8 mouse cellular contexts compared by ENCODE assay signal in genomic region chr14:61648685-61649504, GRCm38 (mm10). TPM values are rescaled to one million over a fixed set of nuclear protein-coding genes. Genes with fewer than 3 reads are reported as not detected.
DNase-seq lines count a peak whose midpoint lies in the region; ATAC-seq and TF ChIP-seq lines count a peak whose summit lies in the region.

No protein-coding gene starts in this region.

- peaks cover 6% of the 10 kb centered on the region; the same call in 1 of the 2 replicates for H3K4me1 ChIP-seq in E14TG2a.4 (replicated peaks; ENCODE audit: low read depth, low read length)
- peaks cover 7% of the 10 kb centered on the region; the same call in 1 of the 2 replicates for H3K4me1 ChIP-seq in forebrain, embryonic 12.5 days
- H3K4me1 ChIP-seq in liver, postnatal 0 days (ENCODE audit: insufficient read depth), result peaks cover 9% of the 10 kb centered on the region
- no peaks in the 10 kb centered on the region for H3K4me1 ChIP-seq in neural tube, embryonic 14.5 days (ENCODE audit: control insufficient read depth, insufficient read depth, low read length)

- no peaks in the 10 kb centered on the region for H3K9me3 ChIP-seq in E14TG2a.4 (ENCODE audit: low read length)
- no peaks in the 10 kb centered on the region for H3K9me3 ChIP-seq in forebrain, embryonic 12.5 days
- no peaks in the 10 kb centered on the region for H3K9me3 ChIP-seq in liver, postnatal 0 days (ENCODE audit: low read length)
- no peaks in the 10 kb centered on the region for H3K9me3 ChIP-seq in neural tube, embryonic 14.5 days (ENCODE audit: control insufficient read depth, low read length)

- peak overlapping the region; percentile 68 for H3K4me2 ChIP-seq in forebrain, embryonic 12.5 days
- H3K4me2 ChIP-seq in liver, postnatal 0 days (ENCODE audit: low read depth, low read length), result peak overlapping the region; percentile 93
- H3K4me2 ChIP-seq in neural tube, embryonic 14.5 days (ENCODE audit: low read depth, low read length), result peak overlapping the region; percentile 94

- DNase-seq in c-Kit-positive CD71-positive TER-119-positive erythroid progenitor cells, embryonic 14.5 days (ENCODE audit: low spot score), result peak; percentile 97
- DNase-seq in heart, postnatal 10 days, result peak; percentile 97
- peak; percentile 90 for DNase-seq in large intestine, adult 2 months (ENCODE audit: low read depth, low spot score)
- DNase-seq in liver, postnatal 0 days, result peak; percentile 98
- peak; percentile 97 for DNase-seq in testis, postnatal 10 days (ENCODE audit: low spot score)

- H3K9ac ChIP-seq in forebrain, embryonic 12.5 days, result peak overlapping the region; percentile 97
- H3K9ac ChIP-seq in liver, postnatal 0 days (replicated peaks), result peak overlapping the region; percentile 99
- peak overlapping the region; percentile 72 for H3K9ac ChIP-seq in neural tube, embryonic 14.5 days (replicated peaks; ENCODE audit: low read depth, low read length)

- no peaks in the 10 kb centered on the region for H3K36me3 ChIP-seq in E14TG2a.4 (ENCODE audit: insufficient read depth, low read length)
- H3K36me3 ChIP-seq in forebrain, embryonic 12.5 days (replicated peaks), result no peaks in the 10 kb centered on the region
- H3K36me3 ChIP-seq in liver, postnatal 0 days (replicated peaks; ENCODE audit: insufficient read depth, low read length), result no peaks in the 10 kb centered on the region
- no peaks in the 10 kb centered on the region for H3K36me3 ChIP-seq in neural tube, embryonic 14.5 days (ENCODE audit: control insufficient read depth, insufficient read depth, low read length)

- H3K4me3 ChIP-seq in E14TG2a.4 (replicated peaks; ENCODE audit: low read length), result peak overlapping the region; percentile 93
- peak overlapping the region; percentile 98 for H3K4me3 ChIP-seq in forebrain, embryonic 12.5 days (replicated peaks)
- peak overlapping the region; percentile 98 for H3K4me3 ChIP-seq in liver, postnatal 0 days (ENCODE audit: low read depth, low read length)
- peak overlapping the region; percentile 88 for H3K4me3 ChIP-seq in neural tube, embryonic 14.5 days (ENCODE audit: low read depth, low read length)

- peak overlapping the region; percentile 94 for H3K27ac ChIP-seq in forebrain, embryonic 12.5 days
- peak overlapping the region; percentile 96 for H3K27ac ChIP-seq in liver, postnatal 0 days (ENCODE audit: low read depth)
- peak overlapping the region; percentile 87 for H3K27ac ChIP-seq in neural tube, embryonic 14.5 days (ENCODE audit: low read depth, low read length)

- H3K27me3 ChIP-seq in E14TG2a.4 (ENCODE audit: insufficient read depth, low read length), result peaks cover 8% of the 10 kb centered on the region
- H3K27me3 ChIP-seq in forebrain, embryonic 12.5 days, result no peaks in the 10 kb centered on the region
- H3K27me3 ChIP-seq in liver, postnatal 0 days (ENCODE audit: insufficient read depth, low read length), result no peaks in the 10 kb centered on the region
- H3K27me3 ChIP-seq in neural tube, embryonic 14.5 days (ENCODE audit: control insufficient read depth, insufficient read depth, low read length), result no peaks in the 10 kb centered on the region

- no peak for TF ChIP-seq CTCF in E14TG2a.4 (conservative IDR thresholded peaks at IDR 0.05; ENCODE audit: low read length)
- peak; percentile 1; the same call in 1 of the 2 replicates for TF ChIP-seq CTCF in liver, postnatal 0 days (IDR thresholded peaks at IDR 0.05; ENCODE audit: low read depth)

- TF ChIP-seq EP300 in liver, postnatal 0 days (IDR thresholded peaks at IDR 0.05; ENCODE audit: low read depth), result no peak

- intact Hi-C loops in heart, postnatal 10 days (cut with DNase I), result loop anchor here (2.0 to 5.0 kb wide), 2 partner anchors 74 to 92 kb away; partner anchors contain the start of gene Spryd7

- ATAC-seq in forebrain, embryonic 12.5 days (ENCODE audit: low FRiP score), result peak; percentile 89
- ATAC-seq in liver, postnatal 0 days, result peak; percentile 92
- peak; percentile 95 for ATAC-seq in neural tube, embryonic 14.5 days (ENCODE audit: low read depth)

- 2% methylated on average over 62 of the region's 62 CpGs for WGBS in forebrain, embryonic 12.5 days
- WGBS in large intestine, adult 2 months, result 1% methylated on average over 62 of the region's 62 CpGs
- 2% methylated on average over 62 of the region's 62 CpGs for WGBS in liver, postnatal 0 days (ENCODE audit: insufficient replicate concordance)
- WGBS in neural tube, embryonic 14.5 days, result 2% methylated on average over 61 of the region's 62 CpGs

RNA-seq across cellular contexts. Expression of gene Kcnrg, which starts 41.6 kb away (rescaled TPM):
- 1.7 and 2.7 TPM in 2 replicates for polyA plus RNA-seq in forebrain, embryonic 12.5 days (2016; fragmentation: Nextera tagmentation; extraction: Ambion mirVana)
- under 1 TPM; 0.32 to 0.43 TPM for total RNA-seq in heart, postnatal 10 days (2021)
- not detected in 2 replicates for polyA plus RNA-seq in large intestine, adult 2 months (2012; rRNA removed)
- polyA plus RNA-seq in liver, postnatal 0 days (2015; fragmentation: Nextera tagmentation; extraction: Ambion mirVana), result 0.08 and 0.09 TPM in 2 replicates
- 4.4 and 4.8 TPM in 2 replicates for polyA plus RNA-seq in neural tube, embryonic 14.5 days (2014; fragmentation: Nextera tagmentation; extraction: Ambion mirVana)

RNA-seq across cellular contexts. Expression of gene Trim13, which starts 50.8 kb away (rescaled TPM):
- polyA plus RNA-seq in forebrain, embryonic 12.5 days (2016; fragmentation: Nextera tagmentation; extraction: Ambion mirVana), result 41.5 and 42.6 TPM in 2 replicates
- total RNA-seq in heart, postnatal 10 days (2021), result 10 to 100 TPM in 1 of 2 experiments, 1 to 10 TPM in 1; 9.0 to 13.2 TPM
- polyA plus RNA-seq in large intestine, adult 2 months (2012; rRNA removed), result 1.5 and 1.8 TPM in 2 replicates
- 3.6 and 4.3 TPM in 2 replicates for polyA plus RNA-seq in liver, postnatal 0 days (2015; fragmentation: Nextera tagmentation; extraction: Ambion mirVana)
- polyA plus RNA-seq in neural tube, embryonic 14.5 days (2014; fragmentation: Nextera tagmentation; extraction: Ambion mirVana), result 48.5 and 55.8 TPM in 2 replicates

Comparison
In these comparisons a context has a peak if more than half of its experiments do, and no peak if none do; other contexts are left out.
1. Peak in every context shown above with its lines: DNase-seq, ATAC-seq, H3K4me3 ChIP-seq and H3K27ac ChIP-seq.